Mouse (Mus musculus): ENCODE measurements around the gene Dgkg.

- TF ChIP-seq CTCF (IDR thresholded peaks at IDR 0.05; ENCODE audit: insufficient read depth, low read length) (no peak), POLR2A (IDR thresholded peaks at IDR 0.05; ENCODE audit: borderline replicate concordance, extremely low read depth, low read depth, low read length) (no peak)
Measured at GRCm38 (mm10) chr16:22574164-22574563, 82.9 kb downstream of the Dgkg start.

Data from lung, adult 2 months (tissue).